Mouse (Mus musculus) G1E (cell line): ENCODE measurements around the gene Tspan13.

Experiments
- CTCF ChIP-seq: IDR thresholded peaks from 2 replicates; pipeline ENCODE4 v1.5.1; 2012; ENCODE audit warnings: low read depth, low read length, inconsistent platforms, mixed read lengths
- POLR2AphosphoS5 ChIP-seq: IDR thresholded peaks from 2 replicates; pipeline ENCODE4 v1.6.1; 2012; ENCODE audit warnings: low read depth, low read length, inconsistent platforms; ENCODE audit not compliant: insufficient replicate concordance
- TAL1 ChIP-seq: conservative IDR thresholded peaks from 2 replicates; pipeline ENCODE4 v1.6.1; 2012; ENCODE audit warnings: low read depth, low read length, inconsistent platforms, mixed read lengths

GRCm38 (mm10) chr12:36046196-36046595 is 3.9 kb upstream of the Tspan13 start:
- TF ChIP-seq CTCF (no peak), POLR2AphosphoS5 (no peak), TAL1 (no peak)
